Mouse (Mus musculus) monocyte, adult 2 months (primary cell): ENCODE measurements around the gene Pspn.

Experiments
- DNase-seq, 2 experiments: peaks; one replicate each; pipeline ENCODE4 v3.0.0; 2022; ENCODE audit warnings: low spot score in 2 of 2, low read depth in 1 of 2

The Pspn gene

GRCm38 (mm10) chr17:56999968-57000609 lies at the start of gene Pspn:
TSS of gene Pspn (minus strand) at chr17:57000018.
- no peak for DNase-seq

- DNase-seq, result no peak
Measured at GRCm38 (mm10) chr17:57048816-57049215, 49.0 kb upstream of the Pspn start.

GRCm38 (mm10) chr17:57047406-57047805 lies 47.6 kb upstream of the Pspn start:
- DNase-seq, result no peak

DNA sequence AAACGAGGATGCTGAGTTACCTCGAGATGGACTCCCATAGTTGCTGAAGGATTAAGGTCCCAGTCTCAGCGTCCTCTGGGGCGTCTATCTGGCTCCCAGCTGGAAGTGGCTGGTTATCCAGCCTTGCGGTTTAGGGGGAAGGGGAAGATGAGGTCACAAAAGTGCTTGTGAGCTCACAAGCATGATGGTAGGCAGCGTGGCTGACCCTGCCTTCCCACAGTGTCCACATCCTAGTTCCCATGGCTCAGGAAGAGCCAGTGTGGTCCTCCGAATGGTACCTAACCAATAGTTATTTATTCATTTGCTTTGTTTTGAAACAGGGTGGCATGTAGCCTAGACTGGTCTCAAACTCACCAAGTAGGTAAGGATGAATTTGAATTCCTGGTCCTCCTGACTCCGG lies 41.7 kb upstream of the Pspn start, which contains the start of gene Slc25a41:
TSS of gene Slc25a41 (minus strand) at position 101 of the 400 bp plus-strand sequence.
- DNase-seq, result no peak

DNA sequence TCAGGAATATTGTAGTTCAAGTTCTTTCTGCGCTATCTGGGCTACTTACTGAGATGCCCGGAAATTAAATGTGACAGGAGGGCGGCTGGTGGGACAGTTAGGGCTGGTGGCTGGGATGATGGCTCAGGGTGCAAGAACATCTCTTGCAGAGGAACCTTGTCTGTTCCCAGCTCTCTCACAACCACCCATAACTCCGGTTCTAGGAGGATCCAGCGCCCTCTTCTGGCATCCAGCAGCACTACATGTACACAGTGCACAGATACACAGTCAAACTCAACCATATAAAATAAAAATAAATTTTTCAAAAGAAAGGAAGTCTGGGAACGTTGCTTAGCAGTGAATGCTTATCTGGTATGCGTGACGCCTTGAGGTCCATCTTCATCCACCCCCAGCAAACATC lies 39.2 kb upstream of the Pspn start:
- no peak for DNase-seq

DNA sequence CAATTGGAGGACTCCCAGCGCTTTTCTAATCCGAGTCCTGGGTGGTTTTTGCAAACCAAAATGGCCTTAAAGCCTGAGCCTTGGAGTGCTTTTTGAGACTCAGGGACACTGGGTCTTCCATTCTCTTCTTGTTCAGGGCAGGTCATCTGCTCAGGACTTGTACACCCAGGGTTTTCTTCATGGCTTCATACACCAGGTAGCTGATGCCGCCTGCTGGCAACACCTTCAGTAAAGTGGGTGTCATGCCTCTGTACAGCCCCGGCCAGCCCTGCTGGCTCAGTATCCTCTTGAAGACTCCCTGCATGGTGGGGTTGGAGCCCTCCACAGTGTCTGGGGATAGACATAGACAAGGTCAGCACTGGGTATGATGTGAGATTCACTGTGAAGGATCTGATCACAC lies 33.0 kb upstream of the Pspn start:
- DNase-seq, result no peak

GRCm38 (mm10) chr17:57031661-57032420 lies 32.0 kb upstream of the Pspn start:
- DNase-seq, result peak; percentile 99 to 100

GRCm38 (mm10) chr17:57030931-57031660 lies 31.3 kb upstream of the Pspn start, which contains the start of gene Khsrp:
TSS of gene Khsrp (minus strand) at chr17:57031522.
- no peak for DNase-seq

DNA sequence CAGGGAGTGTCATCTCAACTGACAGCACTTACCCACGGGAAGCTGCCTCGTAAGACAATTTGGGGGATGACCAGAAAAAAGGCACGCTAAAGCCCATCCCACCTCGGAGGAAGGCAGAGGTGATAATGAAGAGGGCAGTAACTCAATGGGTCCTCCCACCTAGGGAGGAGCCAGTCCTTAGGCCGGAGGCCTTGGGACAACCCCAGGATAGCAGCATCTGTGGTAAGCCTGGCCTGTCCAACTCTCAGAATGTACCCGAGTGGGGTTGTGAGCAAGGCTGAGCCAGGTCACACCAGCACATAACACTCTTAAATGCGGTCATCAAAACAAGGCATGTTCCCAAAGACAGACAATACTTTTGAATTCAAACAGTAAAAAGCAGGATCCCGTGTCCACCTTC lies 29.9 kb upstream of the Pspn start:
- no peak for DNase-seq

GRCm38 (mm10) chr17:57027471-57027870 lies 27.7 kb upstream of the Pspn start:
- DNase-seq, result no peak

DNA sequence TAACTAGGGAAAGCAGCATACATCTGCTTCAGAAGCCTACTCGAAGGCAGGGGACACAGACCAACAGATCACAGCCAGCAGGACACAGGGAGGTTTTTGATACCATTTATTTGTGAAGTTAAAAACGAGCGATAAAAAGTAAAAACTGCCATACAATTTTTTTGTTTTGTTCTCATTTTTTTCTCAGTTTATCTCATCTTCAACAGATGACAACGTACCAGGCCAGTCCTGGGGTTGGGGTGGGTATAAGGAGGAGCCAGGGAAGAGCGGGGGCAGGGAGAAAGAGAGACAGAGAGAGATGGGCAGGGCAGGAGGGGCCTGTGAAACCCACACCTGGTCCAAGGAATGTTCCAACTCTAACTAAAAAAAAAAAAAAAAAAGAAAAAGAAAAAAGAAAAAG lies 21.1 kb upstream of the Pspn start:
- no peak for DNase-seq

- DNase-seq, result no peak
Measured at GRCm38 (mm10) chr17:57019693-57020092, 19.9 kb upstream of the Pspn start.

DNA sequence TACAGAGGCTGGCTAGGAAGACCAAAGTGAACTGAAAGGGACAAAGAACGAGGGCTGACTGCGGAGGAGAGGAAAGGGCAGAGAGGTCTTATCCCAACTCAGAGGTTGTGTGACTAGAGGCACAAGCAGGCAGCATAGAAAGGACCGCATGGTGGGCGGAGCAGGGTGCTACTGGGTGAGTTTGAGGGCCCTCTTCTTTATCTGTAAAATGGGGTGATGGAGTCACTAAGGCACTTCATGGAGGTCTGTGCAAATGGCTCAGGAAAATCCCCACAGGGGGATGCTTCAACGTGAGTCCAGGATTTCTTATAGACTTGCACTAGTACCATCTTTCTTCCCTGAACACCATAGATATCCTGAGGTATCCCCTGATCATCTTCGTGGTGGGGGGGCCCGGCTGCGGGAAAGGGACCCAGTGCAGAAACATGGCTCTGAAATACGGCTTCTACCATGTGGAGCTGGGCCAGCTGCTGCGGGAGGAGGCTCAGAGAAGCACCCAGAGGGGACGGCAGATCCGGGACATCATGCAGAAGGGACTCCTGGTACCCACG lies 12.5 kb upstream of the Pspn start:
- DNase-seq, result no peak

DNA sequence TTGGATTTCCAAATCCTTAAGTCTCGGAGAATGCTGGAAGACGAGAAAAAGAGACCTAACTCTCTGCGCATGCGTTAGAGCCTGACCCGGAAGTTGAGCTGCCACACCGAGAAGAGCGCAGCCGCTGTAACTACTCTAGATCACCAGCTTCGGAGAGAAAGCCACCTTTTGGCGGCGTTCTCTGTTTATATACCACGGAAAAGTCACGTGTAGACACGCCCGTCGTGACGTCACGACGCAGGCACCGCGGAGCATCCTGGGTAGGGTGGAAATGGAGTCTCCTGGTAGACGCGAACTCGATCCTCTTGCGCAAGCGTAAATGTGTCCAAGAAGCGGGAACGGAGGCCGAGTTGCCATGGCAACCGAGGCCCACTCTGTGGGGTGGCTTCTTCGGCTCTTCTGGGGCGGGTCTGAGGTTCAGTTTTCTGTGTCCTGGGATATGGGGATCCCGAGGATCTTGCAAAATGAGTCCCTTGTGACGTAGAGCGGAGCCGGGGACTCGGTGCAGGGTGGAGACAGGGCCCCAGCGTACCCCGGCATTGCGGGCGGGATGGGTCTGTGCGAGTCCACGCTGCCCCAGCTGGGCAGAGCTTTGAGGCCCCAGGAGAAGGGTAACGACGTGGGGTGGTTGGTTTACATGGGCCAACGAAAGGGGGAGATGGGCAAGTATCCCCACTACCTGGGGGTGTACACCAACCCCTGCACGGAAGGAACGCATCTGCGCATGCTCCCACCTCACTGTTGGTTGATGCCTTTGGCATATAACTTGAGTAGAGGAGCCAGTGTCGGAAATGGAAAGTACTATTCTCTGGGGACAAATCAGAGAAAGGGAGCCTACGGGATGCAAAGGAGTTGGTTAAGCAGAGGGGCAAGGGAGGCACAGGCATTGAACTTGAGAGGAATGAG lies 11.7 kb upstream of the Pspn start, which contains the start of the genes Gtf2f1 and Gm17949:
TSS of gene Gtf2f1 (minus strand) at position 53 of the 906 bp plus-strand sequence.
TSS of gene Gm17949 (plus strand) at position 234 of the 906 bp plus-strand sequence.
- DNase-seq, result peak; percentile 85 to 89

DNA sequence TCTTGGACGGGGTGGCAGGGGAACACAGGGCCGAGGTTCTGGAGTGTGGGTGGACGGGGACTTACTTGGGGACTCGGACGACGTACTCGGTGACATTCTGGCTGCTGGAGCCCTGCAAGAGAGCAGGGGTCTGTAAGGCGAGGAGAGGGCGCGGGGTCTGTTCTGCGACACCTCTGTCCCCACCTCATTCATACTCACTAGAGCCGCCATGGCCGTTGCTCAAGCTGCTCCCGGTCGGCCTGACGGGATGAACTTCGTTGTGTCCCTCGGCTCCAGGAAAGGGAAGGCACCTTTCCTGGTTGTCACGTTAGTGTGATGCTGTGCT lies 11.1 kb upstream of the Pspn start:
- no peak for DNase-seq

GRCm38 (mm10) chr17:57007137-57007905 lies 7.5 kb upstream of the Pspn start:
- DNase-seq, result no peak

- DNase-seq, result no peak
Measured at GRCm38 (mm10) chr17:57003994-57004393, 4.2 kb upstream of the Pspn start.

- DNase-seq, result no peak
Measured at GRCm38 (mm10) chr17:57001228-57001627, 1.4 kb upstream of the Pspn start.

DNA sequence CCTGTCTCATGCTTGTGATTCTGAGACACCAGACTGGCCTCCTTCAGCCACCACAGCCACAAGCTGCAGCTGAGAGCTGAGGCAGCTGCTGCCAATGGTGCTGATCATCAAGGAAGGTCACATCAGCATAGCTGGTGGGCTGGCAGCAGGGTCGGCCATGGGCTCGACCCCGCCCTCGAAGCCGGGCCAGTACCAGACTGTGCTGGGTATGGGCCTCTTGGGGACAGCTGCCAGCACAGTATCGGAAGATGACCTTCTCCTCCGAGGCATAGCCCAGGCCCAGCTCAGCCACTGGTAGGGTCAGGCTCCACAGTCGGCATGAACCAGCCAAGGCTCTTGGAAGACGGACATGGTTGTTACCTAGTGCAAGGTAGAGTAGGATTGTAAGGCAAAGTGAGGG lies 404 bp downstream of the Pspn start:
- DNase-seq, result no peak
